Mouse (Mus musculus): Measurements from ENCODE around the gene Tmem204.

Gene Tmem204

DNA sequence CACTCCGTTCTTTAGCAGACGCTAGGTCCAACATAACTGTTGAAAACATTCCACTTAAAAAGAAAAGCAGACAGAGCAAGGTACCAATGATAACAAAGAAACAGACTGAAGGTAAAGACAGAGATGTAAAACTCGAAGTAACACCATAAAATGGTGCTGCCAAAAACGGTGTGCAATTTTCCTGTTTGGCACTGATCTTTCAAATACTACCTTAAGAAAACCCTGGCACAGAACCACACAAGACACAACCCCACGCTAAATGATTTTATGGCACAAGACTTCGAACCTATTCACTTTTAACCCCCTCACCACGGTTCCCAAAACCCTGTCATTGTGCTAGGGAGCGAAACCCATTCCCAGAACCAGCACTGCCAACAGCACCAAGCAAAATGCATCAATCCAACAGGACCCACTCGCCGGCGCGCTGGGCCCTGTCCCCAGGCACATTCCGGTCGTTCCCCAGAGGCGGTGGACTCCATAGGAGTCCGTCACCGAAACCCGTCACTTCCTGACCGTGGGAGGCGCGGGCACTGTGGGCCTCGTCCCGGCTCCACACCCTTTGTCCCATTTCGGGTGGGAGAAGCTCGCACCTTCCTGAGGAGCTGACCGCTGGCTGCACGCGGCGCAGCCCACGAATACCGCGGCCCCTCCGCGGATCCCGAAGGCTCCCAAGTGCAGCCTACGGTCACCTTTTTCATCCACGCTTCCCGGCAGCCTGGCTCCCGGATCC, 68.4 kb downstream of the Tmem204 start:
- peak; percentile 40 for DNase-seq (ENCODE audit: low spot score)

- DNase-seq (ENCODE audit: low spot score), result peak; percentile 29
Observed at GRCm38 (mm10) chr17:25013606-25014501, 69.5 kb downstream of the Tmem204 start.

Measured in c-Kit-positive CD71-positive TER-119-positive erythroid progenitor cells, embryonic 14.5 days (primary cell).